Mouse (Mus musculus) lung, adult 2 months (tissue): ENCODE data around the gene Brd1. TPM values are rescaled to one million over a fixed set of nuclear protein-coding genes. Genes with fewer than 3 reads are reported as not detected.
"Not testable (repeated sequence)": the region's sequence is repeated elsewhere in the genome, so short reads cannot be mapped to it uniquely, and the experiment has no call there.

Experiments
- DNase-seq: peaks from one replicate; pipeline ENCODE4 v3.0.0; 2022
- H3K4me1 ChIP-seq: fragments of 200-500 bp; 2 replicates; pipeline ENCODE4 v1.6.1; 2011; ENCODE audit warnings: low read length; ENCODE audit not compliant: control insufficient read depth, insufficient read depth
- H3K4me3 ChIP-seq: fragments of 200-500 bp; replicated peaks from 2 replicates; pipeline ENCODE3; 2011; ENCODE audit warnings: low read depth, mild to moderate bottlenecking, control low read depth, low read length; ENCODE audit errors: extremely low read depth
- CTCF ChIP-seq: fragments of 200-500 bp; IDR thresholded peaks from 2 replicates; pipeline ENCODE4 v1.5.1; 2011; ENCODE audit warnings: mild to moderate bottlenecking, low read length, control low read depth; ENCODE audit not compliant: insufficient read depth
- POLR2A ChIP-seq: fragments of 200-500 bp; IDR thresholded peaks from 2 replicates; pipeline ENCODE4 v1.6.1; 2011; ENCODE audit warnings: low read depth, mild to moderate bottlenecking, control low read depth, low read length, borderline replicate concordance; ENCODE audit errors: extremely low read depth
- WGBS: fragments of 180-500 bp; shearing (Covaris S2); methylation state at CpG from one replicate; pipeline ENCODE4 v1.1.7; 2018; 5-methylcytosine and 5-hydroxymethylcytosine counted together
- polyA plus RNA-seq: library from polyadenylated mRNA; depleted of rRNA; stranded (reverse); fragments of >200 nt; gene quantifications from 2 replicates; pipeline ENCODE4 v1.2.3, GENCODE M21; 2012; rRNA removed

The Brd1 gene
- 16.4 and 19.8 TPM in 2 replicates for polyA plus RNA-seq

GRCm38 (mm10) chr15:88733834-88734571 lies at the start of gene Brd1:
Brd1 (minus strand) TSS chr15:88734233.
- WGBS, result 8% methylated on average over 103 of the region's 103 CpGs
- H3K4me1 ChIP-seq, result peaks cover 23% of the 10 kb centered on the region
- peak; percentile 84 for DNase-seq
- TF ChIP-seq CTCF (no peak), POLR2A (peak; percentile 75; the same call in 1 of the 2 replicates)
- peak within 1 kb of the TSS; percentile 95 for H3K4me3 ChIP-seq

GRCm38 (mm10) chr15:88774630-88775029 lies 40.6 kb upstream of the Brd1 start:
- not testable (repeated sequence) for DNase-seq, H3K4me3 ChIP-seq
- WGBS, result 94% methylated on average over 5 of the region's 5 CpGs

GRCm38 (mm10) chr15:88768537-88768936 lies 34.5 kb upstream of the Brd1 start:
- Histone ChIP-seq H3K4me1 (no peaks in the 10 kb centered on the region), H3K4me3 (no peak overlapping the region)
- TF ChIP-seq POLR2A (no peak), CTCF (no peak)
- DNase-seq, result no peak
- 82% methylated on average over 1 of the region's 1 CpGs for WGBS

More at GRCm38 (mm10) chr15:88774630-88775029, 40.6 kb upstream of the Brd1 start:
- not testable (repeated sequence) for H3K4me1 ChIP-seq

- H3K4me3 ChIP-seq, DNase-seq, H3K4me1 ChIP-seq: not testable (repeated sequence)
- WGBS, result 99% methylated on average over 2 of the region's 2 CpGs
Observed at GRCm38 (mm10) chr15:88766139-88766538, 32.1 kb upstream of the Brd1 start.

- no peak for DNase-seq
- Histone ChIP-seq H3K4me3 (no peak overlapping the region), H3K4me1 (peaks cover 3% of the 10 kb centered on the region)
- WGBS, result 96% methylated on average over 4 of the region's 4 CpGs
- TF ChIP-seq CTCF (no peak), POLR2A (no peak)
Observed at GRCm38 (mm10) chr15:88761551-88761950, 27.5 kb upstream of the Brd1 start.

- TF ChIP-seq POLR2A, result no peak
- TF ChIP-seq CTCF, result no peak
- WGBS, result 66% methylated on average over 3 of the region's 3 CpGs
- peak; percentile 20 for DNase-seq
- peaks cover 3% of the 10 kb centered on the region for H3K4me1 ChIP-seq
- H3K4me3 ChIP-seq, result no peak overlapping the region
Observed at GRCm38 (mm10) chr15:88758061-88758460, 24.0 kb upstream of the Brd1 start.

- no peak for DNase-seq
- H3K4me3 ChIP-seq, result no peak overlapping the region
- 97% methylated on average over 18 of the region's 18 CpGs for WGBS
- H3K4me1 ChIP-seq, result peaks cover 3% of the 10 kb centered on the region
- TF ChIP-seq POLR2A (no peak), CTCF (no peak)
Observed at GRCm38 (mm10) chr15:88755761-88756160, 21.7 kb upstream of the Brd1 start.

- Histone ChIP-seq H3K4me1 (peaks cover 3% of the 10 kb centered on the region), H3K4me3 (no peak overlapping the region)
- TF ChIP-seq POLR2A (no peak), CTCF (no peak)
- 58% methylated on average over 2 of the region's 2 CpGs for WGBS
- no peak for DNase-seq
Observed at GRCm38 (mm10) chr15:88754896-88755295, 20.9 kb upstream of the Brd1 start.

- Histone ChIP-seq H3K4me3 (peak overlapping the region; percentile 68), H3K4me1 (no peaks in the 10 kb centered on the region; the same call in 1 of the 2 replicates)
- DNase-seq, result no peak
- TF ChIP-seq POLR2A (no peak), CTCF (no peak)
- WGBS, result under 1% methylated on average over 8 of the region's 8 CpGs
Observed at GRCm38 (mm10) chr15:88752403-88752733, 18.3 kb upstream of the Brd1 start.

GRCm38 (mm10) chr15:88751564-88752402 lies 17.8 kb upstream of the Brd1 start, which contains the start of gene Zbed4:
Zbed4 (plus strand) TSS chr15:88751660.
- H3K4me3 ChIP-seq, result peak within 1 kb of the TSS; percentile 68
- peak; percentile 66 for DNase-seq
- TF ChIP-seq POLR2A, result no peak
- TF ChIP-seq CTCF, result no peak
- no peaks in the 10 kb centered on the region; the same call in 1 of the 2 replicates for H3K4me1 ChIP-seq
- under 1% methylated on average over 115 of the region's 119 CpGs for WGBS
